Mouse (Mus musculus) kidney, adult 9 months (tissue): Measurements from ENCODE around the gene Epha2.

ENCODE experiments used
- DNase-seq: peaks from one replicate; pipeline ENCODE4 v3.0.0; 2022

The Epha2 gene

DNA sequence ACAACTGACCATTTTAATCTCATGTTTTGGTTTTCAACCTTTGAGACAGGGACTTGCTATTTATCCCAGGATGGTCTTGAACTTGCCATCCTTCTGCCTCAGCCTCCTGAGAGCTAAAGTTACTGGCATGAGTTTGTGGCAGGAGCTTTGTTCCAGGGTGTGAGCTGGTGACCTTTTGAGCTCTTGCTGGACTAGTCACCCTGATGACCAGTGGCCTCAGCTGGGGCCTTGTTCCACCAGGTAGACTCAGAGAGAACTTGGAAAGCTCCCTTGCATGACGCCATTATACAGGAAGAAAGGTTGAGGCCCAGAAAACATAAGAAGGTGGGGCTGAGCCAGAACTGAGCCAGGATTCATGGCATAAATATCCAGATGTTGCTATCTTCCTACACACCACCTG, 20.6 kb upstream of the Epha2 start:
- DNase-seq: no peak

GRCm38 (mm10) chr4:141281153-141281552, 19.9 kb upstream of the Epha2 start:
- DNase-seq: peak; percentile 89

DNA sequence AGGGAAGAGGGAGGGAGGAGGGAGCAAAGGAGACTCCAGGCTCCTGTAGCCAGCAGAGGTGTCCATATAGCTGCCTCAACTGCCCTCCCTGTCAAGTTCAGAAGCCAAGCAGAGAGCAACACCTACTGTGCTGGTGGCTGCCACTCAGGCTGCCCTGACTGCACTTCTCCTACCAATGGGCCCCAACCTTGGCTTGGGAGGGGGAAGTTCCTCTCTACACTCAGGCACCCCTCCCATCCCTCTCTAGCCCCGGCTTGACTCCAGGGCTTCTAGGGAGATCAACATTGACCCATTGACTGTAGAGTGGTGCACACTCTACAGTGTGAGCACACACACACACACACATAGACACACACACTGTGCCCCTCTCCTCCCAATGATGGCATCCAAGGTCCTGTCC, 19.5 kb upstream of the Epha2 start:
- no peak for DNase-seq

GRCm38 (mm10) chr4:141282087-141282486, 19.0 kb upstream of the Epha2 start:
- no peak for DNase-seq

- DNase-seq: no peak
Observed at GRCm38 (mm10) chr4:141282623-141283022, 18.4 kb upstream of the Epha2 start.

GRCm38 (mm10) chr4:141283176-141283878, 17.7 kb upstream of the Epha2 start:
- DNase-seq: no peak

DNA sequence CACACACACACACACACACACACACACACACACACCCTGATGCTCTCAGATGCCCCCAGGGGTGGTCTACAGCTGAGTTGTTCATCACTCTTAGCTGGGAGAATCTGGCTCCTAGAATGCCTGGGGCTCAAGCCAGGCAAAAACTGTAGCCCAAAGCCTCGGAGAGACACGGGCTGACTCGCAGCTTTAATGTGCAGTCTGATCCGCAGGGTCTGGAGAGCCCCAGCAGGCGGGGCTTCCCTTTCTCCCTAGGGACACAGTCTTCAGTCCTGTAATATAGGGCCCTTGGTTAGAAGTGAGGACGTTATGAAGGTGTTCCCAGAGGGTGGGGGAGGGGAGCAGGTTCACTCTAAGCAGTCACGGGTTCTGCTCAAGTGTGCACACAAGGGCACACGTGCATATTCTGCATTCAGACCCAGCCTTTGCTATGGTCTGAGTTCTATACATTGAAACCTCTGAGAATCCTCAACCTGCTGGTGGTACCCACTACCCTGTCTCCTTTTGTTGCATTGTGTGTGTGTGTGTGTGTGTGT, 17.1 kb upstream of the Epha2 start:
- no peak for DNase-seq

GRCm38 (mm10) chr4:141284486-141284885, 16.6 kb upstream of the Epha2 start:
- DNase-seq: no peak

- no peak for DNase-seq
Observed at GRCm38 (mm10) chr4:141285128-141285527, 15.9 kb upstream of the Epha2 start.

DNA sequence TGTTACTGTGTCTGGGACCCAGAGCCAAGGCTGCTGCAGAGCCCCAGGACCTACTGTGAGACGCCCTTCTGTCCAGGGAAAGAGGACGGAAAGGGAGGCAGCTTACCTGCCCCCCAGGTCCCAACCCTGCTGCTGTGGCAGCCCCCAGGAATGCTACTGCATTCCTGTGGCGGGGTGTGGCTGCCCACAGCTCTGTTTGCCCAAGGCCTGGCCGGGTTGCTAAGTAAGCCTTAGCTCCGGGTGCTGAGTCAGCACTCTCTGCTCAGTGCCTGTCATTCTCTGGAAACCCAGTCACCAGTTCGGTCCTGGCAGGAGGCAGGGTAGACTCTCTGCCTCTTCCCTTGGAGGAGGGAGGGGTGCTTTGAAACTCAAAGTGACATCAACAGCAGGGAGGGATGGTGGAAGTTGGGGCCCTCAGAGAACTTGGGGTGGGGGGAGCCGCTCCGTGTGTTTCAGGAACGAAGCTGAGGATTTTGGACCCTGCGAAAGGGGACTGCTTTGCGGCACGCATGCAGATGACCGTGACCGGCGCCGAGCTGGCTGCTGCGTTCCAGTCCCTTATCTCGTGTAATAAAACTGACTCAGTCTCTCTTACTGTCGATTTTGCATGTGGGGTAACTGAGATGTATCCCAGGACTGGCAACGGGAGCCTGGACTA, 14.1 kb upstream of the Epha2 start:
- DNase-seq: no peak

DNA sequence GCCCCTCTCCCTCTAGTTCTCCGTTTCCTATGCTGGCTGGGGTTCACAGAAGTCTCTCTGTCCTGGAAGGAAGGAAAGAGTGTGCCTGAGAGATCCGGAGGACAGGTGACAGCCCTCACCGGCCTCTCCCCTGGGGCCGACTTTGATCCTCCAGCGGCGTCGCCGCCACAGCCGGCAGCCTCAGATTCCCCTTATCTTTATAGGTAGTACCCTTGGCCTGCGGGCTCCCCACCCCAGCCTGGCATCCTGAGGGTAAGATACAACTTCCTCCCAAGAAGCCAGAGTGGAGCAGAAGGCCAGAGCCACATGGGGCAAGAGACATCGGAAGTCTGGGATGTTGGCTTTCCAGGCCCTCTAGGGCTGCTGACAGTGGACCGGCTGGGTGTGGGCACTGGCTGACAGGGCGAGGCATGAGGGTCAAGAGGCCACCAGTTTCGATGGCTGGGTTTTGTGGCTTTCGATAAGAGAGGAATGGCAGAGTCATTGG, 13.5 kb upstream of the Epha2 start:
- DNase-seq: no peak

GRCm38 (mm10) chr4:141288152-141288551, 12.9 kb upstream of the Epha2 start:
- no peak for DNase-seq

GRCm38 (mm10) chr4:141291571-141292375, 9.3 kb upstream of the Epha2 start:
- no peak for DNase-seq

DNA sequence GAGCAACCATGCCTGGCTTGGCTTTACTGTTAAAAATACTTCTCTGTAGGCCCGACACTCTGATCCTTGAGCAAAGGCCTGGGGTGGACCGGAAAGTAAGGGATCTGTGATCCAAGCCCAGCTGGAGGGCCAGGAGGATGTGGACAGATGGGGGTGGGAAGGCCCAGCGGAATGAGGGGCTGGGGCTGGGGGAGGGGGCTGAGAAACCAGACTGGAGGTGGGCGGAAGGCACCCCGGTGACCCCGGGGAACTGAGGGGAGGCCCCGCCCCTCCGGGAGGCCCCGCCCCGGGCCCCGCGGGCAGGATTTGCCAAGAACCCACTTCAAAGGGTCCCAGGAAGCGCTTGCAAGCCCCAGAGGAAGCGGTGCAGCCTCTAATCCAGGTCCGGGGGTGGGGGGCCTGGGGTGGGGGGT, 5.3 kb upstream of the Epha2 start:
- no peak for DNase-seq

DNA sequence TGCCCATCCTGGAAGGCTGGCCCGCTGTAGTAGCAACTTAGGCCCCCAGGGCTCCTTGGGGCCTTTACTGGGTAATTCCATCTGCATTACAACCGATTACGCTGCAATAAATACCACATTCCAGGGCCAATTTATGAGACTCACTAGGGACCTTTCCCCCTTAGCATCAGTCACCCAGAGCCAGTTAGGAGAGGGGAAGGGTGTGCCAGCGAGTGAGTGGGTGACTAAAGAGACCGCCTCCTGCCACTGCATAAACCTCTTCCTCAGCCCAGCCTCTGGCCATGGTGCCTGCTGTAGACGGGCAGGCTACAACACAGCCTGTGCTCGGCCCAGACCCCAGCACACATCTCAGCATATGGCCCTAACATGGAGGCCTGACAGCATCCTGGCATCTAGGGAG, 3.1 kb upstream of the Epha2 start:
- no peak for DNase-seq

DNA sequence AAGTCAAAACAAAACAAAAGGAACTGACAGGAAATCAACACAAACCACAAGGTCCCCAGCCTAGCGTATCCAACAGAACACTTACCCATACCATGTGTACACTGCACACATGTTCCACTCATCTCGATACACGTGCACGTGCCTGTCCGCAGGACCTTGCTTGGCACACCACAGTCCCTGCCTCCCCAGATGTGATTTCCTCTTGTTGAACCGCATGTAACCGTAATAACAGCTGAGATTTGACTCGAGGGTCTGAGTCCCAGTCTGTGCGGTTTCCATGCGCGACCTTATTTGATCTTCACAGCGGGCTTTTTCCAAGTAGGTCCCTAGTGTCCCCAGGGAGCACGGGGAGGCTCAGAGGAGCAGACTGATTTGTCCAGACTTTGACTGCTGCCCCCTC, 1.7 kb upstream of the Epha2 start:
- DNase-seq: no peak

DNA sequence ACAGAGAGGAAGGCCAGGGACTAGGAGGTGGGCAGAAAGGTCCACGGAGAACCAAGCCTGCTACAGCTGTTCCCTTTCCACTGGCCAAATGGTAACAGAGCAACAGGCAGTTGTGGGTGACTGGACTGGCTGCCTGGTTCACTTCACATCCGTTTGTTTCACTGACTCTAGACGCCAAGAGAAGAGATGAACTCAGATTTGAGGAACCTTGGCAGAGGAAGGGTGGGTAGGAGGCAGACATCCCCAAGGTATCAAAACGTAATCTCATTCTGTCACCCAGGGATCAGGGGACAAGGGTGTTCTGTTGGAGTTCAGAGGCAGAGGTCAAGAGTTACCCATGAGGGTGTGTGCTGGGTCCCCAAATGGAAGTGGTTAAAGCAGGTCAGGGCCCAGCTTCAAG, 844 bp upstream of the Epha2 start:
- no peak for DNase-seq

- DNase-seq: no peak
Observed at GRCm38 (mm10) chr4:141301591-141302427, 769 bp downstream of the Epha2 start.

- DNase-seq: no peak
Observed at GRCm38 (mm10) chr4:141302428-141303401, 1.7 kb downstream of the Epha2 start.

GRCm38 (mm10) chr4:141303402-141304222, 2.6 kb downstream of the Epha2 start:
- DNase-seq: no peak
